Comparison of ENCODE assay signal across 8 mouse cellular contexts in the genomic region with DNA sequence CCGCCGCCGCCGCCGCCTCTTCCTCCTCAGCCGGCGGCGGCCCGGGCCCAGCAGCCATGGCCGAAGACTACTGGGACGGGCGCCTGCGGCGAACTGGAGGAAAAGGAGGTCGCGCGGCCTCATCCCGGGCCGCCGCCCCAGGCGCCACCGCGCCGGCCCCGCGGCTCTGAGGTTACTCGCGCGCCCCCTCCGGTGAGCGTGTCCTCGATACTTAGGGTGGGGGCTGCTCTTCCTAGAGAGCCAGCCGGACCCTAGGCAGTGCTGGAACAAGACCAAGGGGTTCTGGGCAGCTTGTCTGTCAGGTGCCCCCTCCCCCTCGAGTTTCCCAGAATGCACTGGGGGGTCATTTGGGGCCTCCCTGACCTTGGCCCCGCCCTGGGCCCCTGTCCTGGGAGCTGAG. TPM values are rescaled to one million over a fixed set of nuclear protein-coding genes. Genes with fewer than 3 reads are reported as not detected.
DNase-seq lines count a peak whose midpoint lies in the region; ATAC-seq and TF ChIP-seq lines count a peak whose summit lies in the region.

No protein-coding gene starts in this region.

- TF ChIP-seq POLR2A in brain, embryonic 14.5 days (IDR thresholded peaks at IDR 0.05; ENCODE audit: borderline replicate concordance, extremely low read depth, insufficient read depth, insufficient read length, poor library complexity, severe bottlenecking), result no peak

- H3K4me3 ChIP-seq in heart, embryonic 13.5 days, result peak overlapping the region; percentile 75
- H3K4me3 ChIP-seq in liver, embryonic 12.5 days, result peak overlapping the region; percentile 81
- H3K4me3 ChIP-seq in stomach, embryonic 16.5 days (replicated peaks; ENCODE audit: low read length), result peak overlapping the region; percentile 69

- DNase-seq in CD4-positive helper T cell, adult 2 months (ENCODE audit: low read depth, low spot score), result peak; percentile 67
- DNase-seq in brain, embryonic 14.5 days (ENCODE audit: low read depth), result peak; percentile 75
- DNase-seq in kidney, postnatal 10 days, result peak; percentile 77
- DNase-seq in naive thymus-derived CD4-positive, alpha-beta T cell, adult 2 months (ENCODE audit: low read depth), result peak; percentile 65

- no peaks in the 10 kb centered on the region for H3K27me3 ChIP-seq in heart, embryonic 13.5 days (replicated peaks)
- H3K27me3 ChIP-seq in liver, embryonic 12.5 days (replicated peaks), result no peaks in the 10 kb centered on the region
- H3K27me3 ChIP-seq in stomach, embryonic 16.5 days (ENCODE audit: control insufficient read depth, insufficient read depth, low read length), result no peaks in the 10 kb centered on the region

- peak overlapping the region; percentile 80 for H3K4me2 ChIP-seq in heart, embryonic 13.5 days
- H3K4me2 ChIP-seq in liver, embryonic 12.5 days, result peak overlapping the region; percentile 77
- peak overlapping the region; percentile 63 for H3K4me2 ChIP-seq in stomach, embryonic 16.5 days (ENCODE audit: low read depth, low read length)

- ATAC-seq in erythroid progenitor cell, adult 5-6 weeks (replicated peaks; ENCODE audit: low FRiP score, poor library complexity, severe bottlenecking), result peak; percentile 42
- ATAC-seq in heart, embryonic 13.5 days (ENCODE audit: extremely low read depth, insufficient number of reproducible peaks, low FRiP score, low TSS enrichment), result peak; percentile 61
- ATAC-seq in liver, embryonic 12.5 days, result peak; percentile 44
- ATAC-seq in stomach, embryonic 16.5 days (ENCODE audit: insufficient read depth, low FRiP score), result peak; percentile 39

- no peaks in the 10 kb centered on the region for H3K9me3 ChIP-seq in heart, embryonic 13.5 days
- H3K9me3 ChIP-seq in liver, embryonic 12.5 days (replicated peaks), result no peaks in the 10 kb centered on the region
- H3K9me3 ChIP-seq in stomach, embryonic 16.5 days (replicated peaks; ENCODE audit: control insufficient read depth, low read length), result no peaks in the 10 kb centered on the region

- TF ChIP-seq CTCF in brain, embryonic 14.5 days (IDR thresholded peaks at IDR 0.05; ENCODE audit: borderline replicate concordance, extremely low read depth, insufficient read depth, insufficient read length), result no peak

- WGBS in heart, embryonic 13.5 days, result 6% methylated on average over 3 of the region's 35 CpGs
- 5% methylated on average over 28 of the region's 35 CpGs for WGBS in liver, embryonic 12.5 days (ENCODE audit: insufficient replicate concordance)
- 6% methylated on average over 28 of the region's 35 CpGs for WGBS in stomach, embryonic 16.5 days

- peak overlapping the region; percentile 99 for H3K27ac ChIP-seq in heart, embryonic 13.5 days (replicated peaks)
- H3K27ac ChIP-seq in liver, embryonic 12.5 days, result peak overlapping the region; percentile 94
- peak overlapping the region; percentile 97 for H3K27ac ChIP-seq in stomach, embryonic 16.5 days (ENCODE audit: low read length)

- peaks cover 29% of the 10 kb centered on the region for H3K4me1 ChIP-seq in heart, embryonic 13.5 days
- H3K4me1 ChIP-seq in liver, embryonic 12.5 days, result peaks cover 18% of the 10 kb centered on the region
- peaks cover 4% of the 10 kb centered on the region; the same call in 1 of the 2 replicates for H3K4me1 ChIP-seq in stomach, embryonic 16.5 days (ENCODE audit: control insufficient read depth, insufficient read depth, low read length)

- H3K36me3 ChIP-seq in heart, embryonic 13.5 days, result peaks cover 14% of the 10 kb centered on the region
- peaks cover 28% of the 10 kb centered on the region for H3K36me3 ChIP-seq in liver, embryonic 12.5 days
- H3K36me3 ChIP-seq in stomach, embryonic 16.5 days (ENCODE audit: control insufficient read depth, insufficient read depth, low read length), result 0 out of 2 replicates have a peak, but pooled peaks cover 3% of the 10 kb centered on the region

- H3K9ac ChIP-seq in heart, embryonic 13.5 days, result peak overlapping the region; percentile 96
- peak overlapping the region; percentile 91 for H3K9ac ChIP-seq in liver, embryonic 12.5 days
- peak overlapping the region; percentile 92 for H3K9ac ChIP-seq in stomach, embryonic 16.5 days (ENCODE audit: low read length)

RNA-seq across cellular contexts. Expression of gene Cdk16, which starts 0.9 kb away (rescaled TPM):
- polyA plus RNA-seq in brain, embryonic 14.5 days (2012; rRNA removed), result 251 and 271 TPM in 2 replicates
- total RNA-seq in erythroid progenitor cell, adult 5-6 weeks (2015; ENCODE audit: low replicate concordance), result 112 and 120 TPM in 2 replicates
- 56.3 and 60.6 TPM in 2 replicates for total RNA-seq in erythroid progenitor cell, adult 5-6 weeks (2017; ENCODE audit: low replicate concordance)
- 99.7 and 107 TPM in 2 replicates for polyA plus RNA-seq in heart, embryonic 13.5 days (2015; fragmentation: Nextera tagmentation; extraction: Ambion mirVana)
- 64.9 and 66.2 TPM in 2 replicates for polyA plus RNA-seq in liver, embryonic 12.5 days (2016; fragmentation: Nextera tagmentation; extraction: Ambion mirVana)
- polyA plus RNA-seq in stomach, embryonic 16.5 days (2015; fragmentation: Nextera tagmentation; extraction: Ambion mirVana), result 73.6 and 77.1 TPM in 2 replicates

RNA-seq across cellular contexts. Expression of gene Usp11, which starts 15.1 kb away (rescaled TPM):
- 110 and 114 TPM in 2 replicates for polyA plus RNA-seq in brain, embryonic 14.5 days (2012; rRNA removed)
- 2.9 and 3.6 TPM in 2 replicates for total RNA-seq in erythroid progenitor cell, adult 5-6 weeks (2015; ENCODE audit: low replicate concordance)
- 0.64 and 6.4 TPM in 2 replicates for total RNA-seq in erythroid progenitor cell, adult 5-6 weeks (2017; ENCODE audit: low replicate concordance)
- 34.9 and 36.1 TPM in 2 replicates for polyA plus RNA-seq in heart, embryonic 13.5 days (2015; fragmentation: Nextera tagmentation; extraction: Ambion mirVana)
- polyA plus RNA-seq in liver, embryonic 12.5 days (2016; fragmentation: Nextera tagmentation; extraction: Ambion mirVana), result 13.7 and 14.2 TPM in 2 replicates
- polyA plus RNA-seq in stomach, embryonic 16.5 days (2015; fragmentation: Nextera tagmentation; extraction: Ambion mirVana), result 30.8 and 33.6 TPM in 2 replicates

RNA-seq across cellular contexts. Expression of gene Uba1, which starts 30.5 kb away (rescaled TPM):
- polyA plus RNA-seq in brain, embryonic 14.5 days (2012; rRNA removed), result 580 and 611 TPM in 2 replicates
- total RNA-seq in erythroid progenitor cell, adult 5-6 weeks (2015; ENCODE audit: low replicate concordance), result 59.9 and 60.9 TPM in 2 replicates
- 62.3 and 63.2 TPM in 2 replicates for total RNA-seq in erythroid progenitor cell, adult 5-6 weeks (2017; ENCODE audit: low replicate concordance)
- 165 TPM in 2 replicates for polyA plus RNA-seq in heart, embryonic 13.5 days (2015; fragmentation: Nextera tagmentation; extraction: Ambion mirVana)
- polyA plus RNA-seq in liver, embryonic 12.5 days (2016; fragmentation: Nextera tagmentation; extraction: Ambion mirVana), result 170 and 172 TPM in 2 replicates
- 201 and 206 TPM in 2 replicates for polyA plus RNA-seq in stomach, embryonic 16.5 days (2015; fragmentation: Nextera tagmentation; extraction: Ambion mirVana)

Comparison
In these comparisons a context has a peak if more than half of its experiments do, and no peak if none do; other contexts are left out.
1. Peak in every context shown above with its lines: DNase-seq, ATAC-seq, H3K4me3 ChIP-seq and H3K27ac ChIP-seq.